Mouse (Mus musculus) frontal cortex, postnatal 36 days (tissue): ENCODE results near the gene Gm49342.
"Not testable (repeated sequence)": the region's sequence is repeated elsewhere in the genome, so short reads cannot be mapped to it uniquely, and the experiment has no call there.

Experiments
- DNase-seq, 2 experiments: peaks; one replicate each; pipeline ENCODE4 v3.0.0; 2022; ENCODE audit warnings: low spot score in 2 of 2

The Gm49342 gene

GRCm38 (mm10) chr14:50936649-50937048 is 7.7 kb upstream of the Gm49342 start:
- no peak for DNase-seq

GRCm38 (mm10) chr14:50938119-50938908 is 6.0 kb upstream of the Gm49342 start:
- no peak for DNase-seq

- DNase-seq, result no peak
Measured at GRCm38 (mm10) chr14:50938940-50939339, 5.4 kb upstream of the Gm49342 start.

GRCm38 (mm10) chr14:50944668-50945033 is 334 bp downstream of the Gm49342 start:
- not testable (repeated sequence) for DNase-seq

- not testable (repeated sequence) for DNase-seq
Measured at GRCm38 (mm10) chr14:50945081-50945480, 764 bp downstream of the Gm49342 start.

GRCm38 (mm10) chr14:50945526-50945925 is 1.2 kb downstream of the Gm49342 start:
- not testable (repeated sequence) for DNase-seq

GRCm38 (mm10) chr14:50955487-50955886 is 11.2 kb downstream of the Gm49342 start:
- DNase-seq, result no peak

- peak; percentile 38 to 48 for DNase-seq
Measured at GRCm38 (mm10) chr14:50955942-50956508, 11.7 kb downstream of the Gm49342 start, which contains the start of gene Pnp2. Pnp2 (plus strand) TSS chr14:50955992.

GRCm38 (mm10) chr14:50956724-50957123 is 12.4 kb downstream of the Gm49342 start:
- not testable (repeated sequence) for DNase-seq

GRCm38 (mm10) chr14:50957146-50957545 is 12.8 kb downstream of the Gm49342 start:
- not testable (repeated sequence) for DNase-seq

GRCm38 (mm10) chr14:50958289-50958995 is 14.1 kb downstream of the Gm49342 start:
- not testable (repeated sequence) for DNase-seq

GRCm38 (mm10) chr14:50968216-50968980 is 24.1 kb downstream of the Gm49342 start:
- no peak for DNase-seq

- no peak for DNase-seq
Measured at GRCm38 (mm10) chr14:50969041-50969440, 24.7 kb downstream of the Gm49342 start.

- DNase-seq, result peak; percentile 26 to 62
Measured at GRCm38 (mm10) chr14:50969558-50970544, 25.5 kb downstream of the Gm49342 start.

- DNase-seq, result no peak
Measured at GRCm38 (mm10) chr14:50970822-50971221, 26.5 kb downstream of the Gm49342 start.

- DNase-seq, result not testable (repeated sequence)
Measured at GRCm38 (mm10) chr14:50973054-50973453, 28.7 kb downstream of the Gm49342 start.

GRCm38 (mm10) chr14:50973700-50974099 is 29.4 kb downstream of the Gm49342 start:
- DNase-seq, result no peak

GRCm38 (mm10) chr14:50975001-50975400 is 30.7 kb downstream of the Gm49342 start:
- no peak for DNase-seq

- no peak for DNase-seq
Measured at GRCm38 (mm10) chr14:50976674-50977073, 32.4 kb downstream of the Gm49342 start.

GRCm38 (mm10) chr14:50978451-50978850 is 34.1 kb downstream of the Gm49342 start:
- not testable (repeated sequence) for DNase-seq
